Mouse (Mus musculus) T-helper 17 cell (primary cell): Measurements from ENCODE around the gene Eln.

Source experiments
- in situ Hi-C, 2 experiments: fragments of 300-600 bp; cut with MboI, MseI; formaldehyde crosslinking; loops; 1 replicate in 1 of 2; 2 replicates in 1 of 2; pipeline ENCODE4 v1.15.1; 2025; ENCODE audit warnings: high pct_unique_total_duplicates in 2 of 2

Gene Eln

DNA sequence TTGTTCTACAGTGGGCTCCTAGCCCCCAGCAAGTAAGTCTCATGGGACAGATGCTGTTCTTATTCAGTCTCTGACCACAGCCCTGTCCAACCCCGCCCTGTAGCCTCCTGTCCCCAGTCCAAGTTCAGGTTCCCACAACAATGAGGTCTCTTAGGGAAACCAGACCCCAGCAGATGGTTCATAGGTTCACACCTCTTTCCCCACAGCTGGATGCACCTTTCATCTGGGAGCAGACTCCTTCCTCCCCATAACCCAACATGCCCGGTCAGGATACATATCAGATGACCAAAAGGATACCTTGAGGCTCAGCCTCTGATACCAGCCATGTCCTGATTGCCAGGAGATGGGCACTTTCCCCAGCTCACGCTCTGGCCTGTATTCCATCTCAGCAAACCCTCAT lies 1.3 kb downstream of the Eln start:
- in situ Hi-C loops, result loop anchor here in 1 of 2 experiments (10.0 kb wide), 1 partner anchor 159 kb away; the partner anchor contains the start of gene Tmem270

DNA sequence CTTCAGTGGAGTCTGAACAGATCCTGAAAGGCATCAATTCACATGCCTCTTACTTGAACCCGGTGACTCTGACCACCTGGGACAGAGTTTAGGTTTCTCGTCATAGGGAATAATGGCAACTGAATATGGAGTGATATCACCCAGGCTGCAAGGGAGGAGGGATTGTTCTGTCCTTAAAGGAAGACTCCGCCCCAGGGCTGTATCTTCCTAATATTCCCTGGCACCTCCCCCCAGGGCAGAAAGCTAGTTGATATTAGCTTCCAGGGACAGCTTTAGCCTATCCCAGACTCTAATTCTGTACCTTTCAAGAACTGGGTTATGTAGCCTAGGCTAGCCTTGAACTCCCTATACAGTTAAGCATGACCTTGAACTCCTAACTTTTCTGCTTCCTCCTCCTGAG lies 2.1 kb downstream of the Eln start:
- in situ Hi-C loops, result loop anchor here in 1 of 2 experiments (10.0 kb wide), 1 partner anchor 160 kb away; the partner anchor contains the start of gene Tmem270

DNA sequence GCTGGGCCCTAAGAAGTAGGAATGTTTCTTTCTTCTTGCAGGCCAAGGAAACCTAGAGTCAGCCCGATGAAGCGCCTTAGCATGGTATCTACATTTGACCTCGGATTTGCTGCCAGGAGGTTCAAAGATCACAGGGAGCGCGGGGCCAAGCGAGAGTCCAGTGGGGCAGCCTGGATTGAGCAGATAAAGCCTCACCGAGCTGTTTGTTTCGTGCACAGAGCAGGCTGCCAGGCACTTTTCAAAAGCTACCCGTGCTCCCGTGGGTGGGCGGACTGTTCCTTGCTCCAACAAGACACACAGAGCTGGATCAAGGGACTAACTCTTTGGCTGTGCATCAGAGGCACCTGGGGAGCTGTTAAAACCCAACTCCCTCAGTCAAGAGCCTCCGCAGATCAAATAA lies 3.1 kb downstream of the Eln start:
- in situ Hi-C loops, result loop anchor here in 1 of 2 experiments (10.0 kb wide), 1 partner anchor 161 kb away; the partner anchor contains the start of gene Tmem270

GRCm38 (mm10) chr5:134742221-134742795 lies 4.8 kb downstream of the Eln start:
- in situ Hi-C loops, result loop anchor here in 1 of 2 experiments (10.0 kb wide), 1 partner anchor 162 kb away; the partner anchor contains the start of gene Tmem270

- in situ Hi-C loops, result loop anchor here in 1 of 2 experiments (10.0 kb wide), 1 partner anchor 164 kb away; the partner anchor contains the start of gene Tmem270
These were observed 6.4 kb downstream of the Eln start for GRCm38 (mm10) chr5:134740501-134741341.

GRCm38 (mm10) chr5:134739951-134740350 lies 7.2 kb downstream of the Eln start:
- in situ Hi-C loops, result loop anchor here in 1 of 2 experiments (10.0 kb wide), 1 partner anchor 165 kb away; the partner anchor contains the start of gene Tmem270

GRCm38 (mm10) chr5:134734920-134735319 lies 12.2 kb downstream of the Eln start:
- in situ Hi-C loops, result no loop called here

DNA sequence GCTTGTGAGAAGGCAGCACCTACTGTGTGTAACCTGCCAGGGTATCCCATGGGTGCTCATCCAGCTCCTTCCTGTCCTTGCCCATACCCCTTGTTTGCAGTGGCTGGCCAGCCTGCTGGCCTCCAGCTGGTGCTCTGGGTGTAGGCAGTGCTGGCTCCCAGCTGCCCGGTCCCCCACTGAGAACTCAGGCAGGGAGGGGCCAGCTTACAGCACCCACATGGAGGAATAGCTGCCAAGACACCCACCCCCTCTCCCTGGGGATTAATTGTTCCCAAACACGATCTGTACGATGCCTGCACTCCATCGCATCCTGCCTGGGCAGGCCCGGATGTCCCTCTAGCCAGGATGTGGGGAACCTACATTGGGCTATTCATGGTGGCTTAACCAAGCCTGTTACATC lies 13.1 kb downstream of the Eln start:
- in situ Hi-C loops, result no loop called here

DNA sequence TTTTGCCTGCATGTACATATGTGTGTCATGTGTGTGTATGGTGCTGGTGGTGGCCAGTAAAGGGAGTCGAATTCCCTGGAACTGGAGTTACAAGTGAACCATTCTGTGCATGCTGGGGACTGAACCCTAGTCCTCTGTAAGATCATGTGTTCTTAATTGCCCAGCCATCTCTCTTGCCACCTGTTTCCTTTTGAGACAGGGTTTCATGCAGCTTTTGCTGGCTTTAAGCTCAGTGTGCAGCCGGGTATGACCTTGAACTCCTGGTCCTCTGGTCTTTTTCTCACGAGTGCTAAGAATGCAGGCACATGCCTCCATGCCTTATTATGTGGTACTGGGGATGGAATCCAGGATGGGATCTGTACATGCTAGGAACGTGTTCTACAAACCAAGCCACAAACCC lies 13.9 kb downstream of the Eln start:
- in situ Hi-C loops, result no loop called here

GRCm38 (mm10) chr5:134729124-134729523 lies 18.0 kb downstream of the Eln start:
- in situ Hi-C loops, result no loop called here

GRCm38 (mm10) chr5:134728535-134728934 lies 18.6 kb downstream of the Eln start:
- in situ Hi-C loops, result no loop called here

GRCm38 (mm10) chr5:134727001-134727639 lies 20.0 kb downstream of the Eln start:
- in situ Hi-C loops, result no loop called here

DNA sequence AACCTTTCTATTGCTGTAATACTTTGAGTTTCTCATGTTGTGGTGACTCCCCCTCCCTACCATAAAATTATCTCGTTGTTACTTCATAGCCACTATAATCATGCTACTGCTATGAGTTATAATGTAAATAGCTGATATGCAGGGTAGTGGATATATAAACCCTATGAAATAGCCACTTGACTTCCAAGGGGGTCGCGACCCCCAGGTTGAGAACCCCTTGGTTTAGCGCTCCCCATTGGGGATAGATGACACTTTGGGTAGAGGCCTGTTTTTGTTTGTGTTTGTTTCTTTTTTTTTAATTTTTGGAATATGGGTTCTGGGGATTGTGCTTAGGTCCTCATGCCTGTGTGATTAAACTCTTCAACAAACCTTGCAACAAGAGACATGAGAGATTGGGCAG lies 21.8 kb downstream of the Eln start:
- in situ Hi-C loops, result no loop called here

- in situ Hi-C loops, result no loop called here
These were observed 27.1 kb downstream of the Eln start for GRCm38 (mm10) chr5:134720058-134720457.

GRCm38 (mm10) chr5:134711076-134711475 lies 36.0 kb downstream of the Eln start:
- in situ Hi-C loops, result no loop called here

GRCm38 (mm10) chr5:134709275-134709674 lies 37.8 kb downstream of the Eln start:
- in situ Hi-C loops, result loop anchor here (5.0 to 10.0 kb wide), 2 partner anchors 54 to 207 kb away; no protein-coding TSS in a partner anchor

DNA sequence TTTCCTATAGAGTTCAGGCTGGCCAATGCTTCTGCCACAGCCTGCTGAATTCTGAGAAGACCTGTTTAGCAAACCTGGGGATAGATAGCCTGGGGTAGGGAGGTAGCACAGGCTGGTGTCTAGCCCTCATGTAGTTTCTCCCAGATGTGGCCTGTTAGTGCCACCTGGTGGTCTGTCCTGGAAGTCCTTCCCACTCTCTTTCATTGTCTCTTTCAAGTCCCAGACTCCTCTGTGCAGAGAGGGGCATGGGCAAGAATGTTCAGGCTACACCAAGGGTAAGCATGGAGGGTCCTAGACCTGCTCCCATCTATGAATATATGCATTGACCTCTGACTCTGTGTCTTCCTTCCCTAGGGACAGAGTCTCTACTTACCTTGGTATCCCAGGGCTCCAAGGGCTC lies 43.0 kb downstream of the Eln start:
- in situ Hi-C loops, result loop anchor here (5.0 to 10.0 kb wide), 2 partner anchors 49 to 202 kb away; no protein-coding TSS in a partner anchor

DNA sequence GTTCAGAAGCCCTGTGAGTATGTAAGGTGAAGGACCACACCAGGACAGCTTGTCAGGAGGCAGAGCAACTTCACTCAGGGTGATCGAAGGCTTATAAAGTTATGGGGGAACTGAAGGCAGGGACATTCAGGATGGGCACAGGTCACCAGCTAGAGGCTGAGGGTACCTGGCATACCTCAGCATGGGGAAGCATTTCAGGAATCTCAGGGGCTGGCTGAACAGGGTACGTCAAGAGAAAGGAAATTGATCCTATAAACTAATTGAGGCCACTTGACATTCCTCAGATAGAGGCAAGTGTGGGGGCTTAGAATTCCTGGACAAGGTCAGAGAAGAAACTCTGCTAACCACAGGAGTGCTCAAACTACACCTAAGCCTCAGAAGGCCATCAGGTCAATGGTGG lies 51.6 kb downstream of the Eln start:
- in situ Hi-C loops, result no loop called here

DNA sequence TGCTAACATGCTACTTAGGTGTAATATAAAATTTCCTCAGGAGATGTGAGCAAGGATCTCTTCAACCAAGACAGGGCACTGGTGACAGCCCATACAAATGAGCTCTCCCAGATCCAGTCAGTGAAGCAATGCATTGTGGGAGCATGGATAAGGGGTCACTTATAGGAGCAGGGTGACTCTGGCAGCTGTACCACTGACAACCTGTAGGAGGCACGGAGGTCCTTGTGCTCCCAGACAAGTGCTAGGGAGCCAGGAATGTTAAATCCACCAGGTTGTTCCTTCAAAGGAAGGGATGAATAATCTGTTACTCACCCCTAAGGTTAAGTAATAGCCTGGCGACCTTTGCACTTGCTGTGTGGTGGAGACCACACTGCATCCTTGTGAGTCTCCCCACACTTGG lies 52.0 kb downstream of the Eln start:
- in situ Hi-C loops, result no loop called here

GRCm38 (mm10) chr5:134692704-134693103 lies 54.4 kb downstream of the Eln start:
- in situ Hi-C loops, result no loop called here

DNA sequence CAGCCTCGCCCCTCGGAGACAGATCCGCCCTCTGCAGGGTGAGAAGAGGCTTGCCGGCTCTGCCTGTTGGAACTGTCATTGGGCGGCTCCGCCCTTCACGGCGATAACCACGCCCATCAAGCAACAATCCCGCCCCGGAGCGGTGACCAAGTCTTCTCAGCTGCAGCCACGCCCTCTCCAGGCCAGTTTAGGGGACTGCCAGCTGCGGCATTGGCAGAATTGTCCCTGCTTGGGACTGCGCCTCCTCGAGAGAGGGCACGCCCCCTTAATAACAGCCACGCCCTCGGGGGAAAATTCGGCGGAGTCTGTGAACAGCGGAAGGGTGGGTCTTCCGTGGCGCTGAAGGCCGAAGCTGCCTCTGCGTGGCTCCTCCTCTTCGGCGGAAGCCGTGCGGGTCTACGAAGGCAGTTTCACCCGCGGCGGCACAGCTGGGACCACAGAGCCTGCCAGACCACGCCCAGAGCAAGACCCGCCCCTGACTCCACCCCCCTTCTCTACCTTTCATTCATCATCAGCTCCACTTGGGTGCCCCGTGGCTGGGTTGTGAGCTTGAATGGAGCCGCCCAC lies 58.3 kb downstream of the Eln start:
- in situ Hi-C loops, result no loop called here
